Mouse (Mus musculus): ENCODE data around the gene Vmn1r100. TPM values are rescaled to one million over a fixed set of nuclear protein-coding genes. Genes with fewer than 3 reads are reported as not detected.

The Vmn1r100 gene
- not detected in 2 replicates for polyA plus RNA-seq (2012; ENCODE audit: low replicate concordance)

DNA sequence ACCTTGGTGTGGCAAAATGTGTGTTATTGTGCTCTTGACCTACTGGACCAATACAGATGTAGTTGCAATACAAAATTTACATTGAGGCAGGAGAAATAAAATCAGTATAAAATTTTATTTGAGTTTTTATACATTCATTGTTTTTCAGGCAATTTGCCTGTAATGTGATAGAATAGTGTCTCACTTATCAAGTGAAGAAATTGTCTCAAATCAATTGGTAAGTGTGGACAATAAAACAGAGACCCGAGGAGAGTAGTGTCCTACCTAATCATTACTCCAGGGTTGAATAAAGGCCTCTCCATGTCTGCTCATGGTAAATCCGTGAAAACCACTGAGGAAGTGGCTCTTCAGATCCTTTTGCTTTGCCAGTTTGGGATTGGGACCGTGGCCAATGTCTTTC, at the start of gene Vmn1r100:
Gene Vmn1r100 (plus strand): TSS at position 301 of the 400 bp plus-strand sequence.

DNA sequence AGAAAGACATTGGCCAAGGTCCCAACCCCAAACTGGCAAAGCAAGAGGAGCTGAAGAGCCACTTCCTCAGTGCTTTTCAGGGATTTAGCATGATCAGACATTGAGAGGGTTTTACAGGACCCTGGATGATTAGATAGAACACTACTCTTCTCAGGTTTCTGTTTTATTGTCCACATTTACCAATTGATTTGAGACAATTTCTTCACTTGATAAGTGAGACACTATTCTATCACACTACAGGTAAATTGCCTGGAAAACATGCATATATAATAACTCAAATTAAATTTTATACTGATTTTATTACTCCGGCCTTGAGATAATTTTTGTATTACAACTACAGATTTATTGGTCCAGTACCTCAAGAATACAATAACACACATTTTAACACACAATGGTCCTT, 42.4 kb upstream of the Vmn1r100 start, which contains the start of gene Gm5728:
Gene Gm5728 (minus strand): TSS at position 101 of the 400 bp plus-strand sequence.

DNA sequence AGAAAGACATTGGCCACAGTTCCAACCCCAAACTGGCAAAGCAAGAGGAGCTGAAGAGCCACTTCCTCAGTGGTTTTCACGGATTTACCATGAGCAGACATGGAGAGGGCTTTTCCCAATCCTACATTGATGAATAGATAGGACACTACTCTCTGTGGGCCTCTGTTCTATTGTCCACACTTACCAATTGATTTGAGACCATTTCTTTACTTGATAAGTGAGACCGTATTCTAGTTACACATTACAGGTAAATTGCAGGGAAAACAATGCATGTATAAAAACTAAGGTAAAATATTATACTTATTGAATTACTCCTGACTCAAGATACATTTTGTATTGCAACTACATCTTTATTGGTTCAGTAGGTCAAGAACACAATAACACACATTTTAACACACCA, 24.8 kb downstream of the Vmn1r100 start, which contains the start of gene Vmn1r101:
Gene Vmn1r101 (minus strand): TSS at position 101 of the 400 bp plus-strand sequence.

Other genes starting within 250 kb of the Vmn1r100 start
- not detected in 2 replicates for gene Vmn1r94, start 249.6 kb upstream of the Vmn1r100 start, polyA plus RNA-seq (2012; ENCODE audit: low replicate concordance)
- gene Vmn1r95, start 224.2 kb upstream of the Vmn1r100 start, polyA plus RNA-seq (2012; ENCODE audit: low replicate concordance): not detected in 2 replicates
- not detected in 2 replicates for gene Gm6164, start 212.3 kb upstream of the Vmn1r100 start, polyA plus RNA-seq (2012; ENCODE audit: low replicate concordance)
- not detected in 2 replicates for gene Gm4498, start 184.1 kb upstream of the Vmn1r100 start, polyA plus RNA-seq (2012; ENCODE audit: low replicate concordance)
- not detected in 2 replicates for gene Gm5890, start 155.1 kb upstream of the Vmn1r100 start, polyA plus RNA-seq (2012; ENCODE audit: low replicate concordance)
- gene Gm4133, start 83.9 kb upstream of the Vmn1r100 start, polyA plus RNA-seq (2012; ENCODE audit: low replicate concordance): not detected in 2 replicates
- not detected in 2 replicates for gene Gm5728, start 42.5 kb upstream of the Vmn1r100 start, polyA plus RNA-seq (2012; ENCODE audit: low replicate concordance)
- not detected in 2 replicates for gene Vmn1r101, start 24.7 kb downstream of the Vmn1r100 start, polyA plus RNA-seq (2012; ENCODE audit: low replicate concordance)
- gene Gm10670, start 57.0 kb downstream of the Vmn1r100 start, polyA plus RNA-seq (2012; ENCODE audit: low replicate concordance): not detected in 2 replicates
- gene Vmn1r103, start 92.6 kb downstream of the Vmn1r100 start, polyA plus RNA-seq (2012; ENCODE audit: low replicate concordance): not detected in 2 replicates
- gene Vmn1r104, start 115.9 kb downstream of the Vmn1r100 start, polyA plus RNA-seq (2012; ENCODE audit: low replicate concordance): not detected in 2 replicates
- gene Gm5726, start 127.8 kb downstream of the Vmn1r100 start, polyA plus RNA-seq (2012; ENCODE audit: low replicate concordance): not detected in 2 replicates
- not detected in 2 replicates for gene Gm4141, start 158.3 kb downstream of the Vmn1r100 start, polyA plus RNA-seq (2012; ENCODE audit: low replicate concordance)
- not detected in 2 replicates for gene Gm4513, start 181.1 kb downstream of the Vmn1r100 start, polyA plus RNA-seq (2012; ENCODE audit: low replicate concordance)